ENCODE assay signal across 11 mouse cellular contexts in the genomic region with DNA sequence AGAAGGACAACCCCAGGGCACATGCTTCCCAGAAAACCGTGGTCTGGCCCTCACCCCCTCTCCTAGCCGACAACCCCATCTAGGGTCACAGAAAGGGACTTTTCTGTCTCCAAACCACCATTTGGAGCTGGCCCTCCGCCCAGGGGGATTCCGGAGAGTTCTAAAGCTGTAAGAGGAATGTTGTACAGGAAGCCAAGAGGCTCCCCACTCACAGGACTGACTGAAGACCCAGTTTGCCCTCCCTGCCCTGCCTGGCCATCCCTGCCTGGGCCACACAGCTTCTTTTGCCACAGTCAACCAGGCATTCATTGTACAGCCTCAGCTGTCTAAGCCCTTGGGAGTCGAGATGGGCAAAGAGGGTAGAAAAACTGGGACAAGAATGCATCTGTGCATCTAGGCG. TPM values are rescaled to one million over a fixed set of nuclear protein-coding genes. Genes with fewer than 3 reads are reported as not detected.
DNase-seq lines count a peak whose midpoint lies in the region; ATAC-seq and TF ChIP-seq lines count a peak whose summit lies in the region.
"Had no signal": no experiment of that assay in that cellular context is flagged by ENCODE, and none has a peak within 500 bp of the region (broad histone marks: within the 10 kb centered on the region; RNA-seq: fewer than 3 reads in every experiment).

No protein-coding gene starts in this region.

- no peak for TF ChIP-seq POLR2A in kidney, adult 2 months (IDR thresholded peaks at IDR 0.05; ENCODE audit: low read depth, low read length)

- H3K27me3 ChIP-seq in kidney, adult 2 months (replicated peaks; ENCODE audit: control insufficient read depth, insufficient read depth, low read length): no peaks in the 10 kb centered on the region
- H3K27me3 ChIP-seq in kidney, embryonic 15.5 days: no peaks in the 10 kb centered on the region
- H3K27me3 ChIP-seq in hindbrain, embryonic 13.5 days: peaks cover 10% of the 10 kb centered on the region; the same call in 1 of the 2 replicates
- H3K27me3 ChIP-seq: liver, embryonic 12.5 days had no signal

- 59% methylated on average over 6 of the region's 6 CpGs for WGBS in kidney, adult 2 months
- WGBS in kidney, embryonic 15.5 days: 68% methylated on average over 6 of the region's 6 CpGs
- 55% methylated on average over 6 of the region's 6 CpGs for WGBS in hindbrain, embryonic 13.5 days

- peak; percentile 54 for DNase-seq in kidney, adult 2 months
- peak; percentile 30 for DNase-seq in lung, postnatal 14 days
- DNase-seq in lung, postnatal 36 days: no peak
- DNase-seq in lung, postnatal 4 days: peak; percentile 52 to 75
- DNase-seq in left cerebral cortex, adult 9 months (ENCODE audit: low spot score in 2 of 2): no peak
- no peak for DNase-seq in urinary bladder, postnatal 36 days (ENCODE audit: low spot score in 2 of 2)
- DNase-seq: cerebellum, adult 11 months had no signal

- H3K9me3 ChIP-seq in kidney, embryonic 15.5 days (replicated peaks): no peaks in the 10 kb centered on the region
- H3K9me3 ChIP-seq in hindbrain, embryonic 13.5 days: no peaks in the 10 kb centered on the region
- H3K9me3 ChIP-seq: liver, embryonic 12.5 days had no signal

- ATAC-seq in kidney, embryonic 15.5 days (replicated peaks; ENCODE audit: low FRiP score): no peak
- ATAC-seq in hindbrain, embryonic 13.5 days (ENCODE audit: low FRiP score): 0 out of 2 replicates have a peak, but pooled peaks have one; percentile 30

- no peak for TF ChIP-seq CTCF in kidney, adult 2 months (conservative IDR thresholded peaks at IDR 0.05; ENCODE audit: insufficient read depth, insufficient read length, low read depth, low read length)

- H3K4me3 ChIP-seq in kidney, adult 2 months (ENCODE audit: insufficient read depth, low read depth, low read length): no peak overlapping the region
- no peak overlapping the region for H3K4me3 ChIP-seq in kidney, embryonic 15.5 days (replicated peaks)
- no peak overlapping the region for H3K4me3 ChIP-seq in hindbrain, embryonic 13.5 days
- H3K4me3 ChIP-seq: erythroblast, embryonic 14.5 days; liver, embryonic 12.5 days had no signal

- H3K9ac ChIP-seq in kidney, embryonic 15.5 days: no peak overlapping the region
- H3K9ac ChIP-seq in hindbrain, embryonic 13.5 days: no peak overlapping the region
- H3K9ac ChIP-seq: liver, embryonic 12.5 days had no signal

- H3K36me3 ChIP-seq in kidney, adult 2 months (ENCODE audit: control insufficient read depth, insufficient read depth, low read length): no peaks in the 10 kb centered on the region
- no peaks in the 10 kb centered on the region for H3K36me3 ChIP-seq in kidney, embryonic 15.5 days
- peaks cover 15% of the 10 kb centered on the region for H3K36me3 ChIP-seq in hindbrain, embryonic 13.5 days

- H3K4me1 ChIP-seq in kidney, adult 2 months (ENCODE audit: control insufficient read depth, insufficient read depth, low read length): peaks cover 6% of the 10 kb centered on the region; the same call in 1 of the 2 replicates
- H3K4me1 ChIP-seq in kidney, embryonic 15.5 days: peaks cover 15% of the 10 kb centered on the region; the same call in 1 of the 2 replicates
- H3K4me1 ChIP-seq in hindbrain, embryonic 13.5 days (replicated peaks): peaks cover 17% of the 10 kb centered on the region

- no peak overlapping the region for H3K27ac ChIP-seq in kidney, adult 2 months (ENCODE audit: insufficient read depth, low read depth, low read length)
- H3K27ac ChIP-seq in kidney, embryonic 15.5 days: no peak overlapping the region; the same call in 1 of the 2 replicates
- H3K27ac ChIP-seq in hindbrain, embryonic 13.5 days: no peak overlapping the region

- no peak overlapping the region for H3K4me2 ChIP-seq in kidney, embryonic 15.5 days
- no peak overlapping the region for H3K4me2 ChIP-seq in hindbrain, embryonic 13.5 days
- H3K4me2 ChIP-seq: liver, embryonic 12.5 days had no signal

RNA-seq across cellular contexts. Expression of a gene that starts 17.6 kb away (rescaled TPM):
- 3.3 and 3.4 TPM in 2 replicates for polyA plus RNA-seq in kidney, adult 2 months (2012; rRNA removed)
- 4.6 and 5.9 TPM in 2 replicates for polyA plus RNA-seq in kidney, embryonic 15.5 days (2015; fragmentation: Nextera tagmentation; extraction: Ambion mirVana)
- polyA plus RNA-seq in hindbrain, embryonic 13.5 days (2015; fragmentation: Nextera tagmentation; extraction: Ambion mirVana): 8.1 TPM in 2 replicates

RNA-seq across cellular contexts. Expression of a gene that starts 56.9 kb away (rescaled TPM):
- 40.1 and 42.2 TPM in 2 replicates for polyA plus RNA-seq in kidney, adult 2 months (2012; rRNA removed)
- 26.1 and 27.7 TPM in 2 replicates for polyA plus RNA-seq in kidney, embryonic 15.5 days (2015; fragmentation: Nextera tagmentation; extraction: Ambion mirVana)
- polyA plus RNA-seq in hindbrain, embryonic 13.5 days (2015; fragmentation: Nextera tagmentation; extraction: Ambion mirVana): 24.7 and 27.3 TPM in 2 replicates

Comparison
In these comparisons a context has a peak if more than half of its experiments do, and no peak if none do; other contexts are left out.
1. DNase-seq: peak in kidney, adult 2 months (single experiment), lung, postnatal 14 days (single experiment) and lung, postnatal 4 days (2 of 2); none in lung, postnatal 36 days (single experiment), left cerebral cortex, adult 9 months (0 of 2) and urinary bladder, postnatal 36 days (0 of 2).